Mouse (Mus musculus) CD4-positive helper T cell, adult 2 months (primary cell): Measurements from ENCODE around the gene Spata13.
A peak's percentile ranks its signal among the peaks of the same experiment; 100 is the strongest.

ENCODE experiments used
- DNase-seq: peaks from one replicate; pipeline ENCODE4 v3.0.0-alpha.2; 2012; ENCODE audit warnings: low read depth, missing footprints, low spot score

Spata13 gene

DNA sequence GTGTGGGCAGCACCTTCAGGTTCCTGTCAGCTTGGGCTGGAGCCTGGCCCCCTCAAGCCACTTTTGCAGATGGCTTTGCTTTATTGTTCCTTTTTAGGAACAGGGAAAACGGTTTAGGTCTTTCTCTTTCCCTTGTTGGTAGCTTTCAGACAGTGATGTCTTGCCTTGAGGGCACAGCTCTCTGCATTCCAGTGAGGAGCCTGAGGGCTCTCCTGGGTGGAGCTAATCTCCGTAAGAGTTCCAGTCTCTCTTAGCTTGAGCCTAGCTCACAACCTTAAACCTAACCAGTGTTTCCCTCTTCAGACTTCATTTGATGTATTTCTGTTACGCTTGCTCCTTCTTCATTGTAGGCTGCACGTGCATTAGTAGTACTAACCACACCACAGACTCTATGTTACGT, 81.9 kb downstream of the Spata13 start:
- no peak for DNase-seq

DNA sequence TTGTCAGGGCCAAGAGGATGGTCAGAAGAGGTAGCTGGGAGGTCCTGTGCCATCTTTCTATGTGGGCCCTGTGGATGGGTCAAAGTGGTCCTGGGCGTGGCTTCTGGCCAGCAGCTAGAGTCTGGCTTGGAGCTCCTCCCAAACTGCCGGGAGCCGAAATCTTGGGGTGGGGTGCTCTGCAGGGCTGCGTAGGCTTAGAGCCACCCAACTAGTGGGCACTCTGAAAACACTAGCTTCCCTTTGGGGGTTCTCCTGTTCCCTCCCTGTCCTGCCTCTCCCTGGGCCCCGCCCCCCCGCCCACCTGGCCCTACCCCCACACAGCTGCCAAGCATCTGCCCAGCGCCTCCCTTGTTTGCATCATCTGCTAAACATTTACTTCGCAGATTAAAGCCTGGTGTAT, 87.5 kb downstream of the Spata13 start:
- no peak for DNase-seq

DNA sequence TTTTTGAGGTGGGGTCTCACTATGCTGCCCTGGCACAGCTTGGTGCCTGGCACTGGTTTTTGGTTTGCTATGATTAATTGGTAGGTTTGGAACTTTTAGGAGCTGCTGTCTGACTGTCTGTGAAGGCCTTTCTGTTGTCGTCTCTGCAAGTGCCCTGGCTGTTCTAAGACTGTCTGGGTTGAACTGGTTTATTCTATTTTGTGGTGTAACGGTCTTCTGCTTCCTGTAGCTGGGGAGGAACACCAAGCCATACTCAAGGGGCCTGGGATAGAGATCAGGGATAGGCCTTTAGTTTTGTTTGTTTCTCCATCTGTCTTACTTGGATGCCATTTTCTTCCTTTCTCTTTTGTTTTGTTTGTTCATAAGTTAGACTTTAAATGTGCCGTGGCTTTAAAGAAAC, 88.1 kb downstream of the Spata13 start:
- DNase-seq, result no peak

DNA sequence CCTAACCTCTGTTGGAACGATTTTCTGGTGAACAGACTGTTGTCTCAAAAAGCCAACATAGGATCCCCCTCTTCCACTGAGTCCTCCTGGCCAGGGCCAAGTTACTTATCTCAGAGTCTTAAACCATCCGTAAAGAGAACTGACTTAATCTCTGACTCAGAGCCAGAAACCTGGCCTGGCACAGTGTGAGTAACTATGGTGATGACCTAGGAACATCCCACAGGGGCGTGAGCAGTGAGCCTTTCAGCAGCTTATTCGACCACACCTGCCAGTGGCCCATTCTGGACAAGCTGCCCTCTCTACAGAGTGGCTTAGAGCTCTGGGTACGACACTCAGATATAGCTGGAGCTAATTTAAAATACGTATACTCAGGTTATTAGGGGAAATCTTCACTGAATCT, 92.3 kb downstream of the Spata13 start:
- DNase-seq, result peak; percentile 62

DNA sequence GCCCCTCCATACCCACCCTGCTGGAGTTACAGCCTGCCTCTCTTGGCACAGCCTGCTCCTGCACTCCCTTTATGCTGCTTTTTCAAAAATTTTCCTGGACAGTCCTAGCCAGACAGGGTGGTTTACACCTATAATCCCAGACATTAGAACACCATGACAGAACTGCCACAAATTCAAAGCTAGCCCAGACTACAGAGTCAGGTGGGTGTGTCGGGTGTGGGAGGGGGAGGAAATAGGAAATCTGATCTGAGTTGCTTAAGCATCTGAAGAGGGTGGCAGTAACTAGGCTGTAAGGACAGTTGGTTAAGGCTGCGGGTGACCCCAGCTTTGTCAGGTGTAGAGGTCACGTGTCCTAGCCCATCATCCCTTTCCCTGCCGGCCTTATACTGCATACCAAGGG, 93.3 kb downstream of the Spata13 start:
- peak; percentile 68 for DNase-seq

DNA sequence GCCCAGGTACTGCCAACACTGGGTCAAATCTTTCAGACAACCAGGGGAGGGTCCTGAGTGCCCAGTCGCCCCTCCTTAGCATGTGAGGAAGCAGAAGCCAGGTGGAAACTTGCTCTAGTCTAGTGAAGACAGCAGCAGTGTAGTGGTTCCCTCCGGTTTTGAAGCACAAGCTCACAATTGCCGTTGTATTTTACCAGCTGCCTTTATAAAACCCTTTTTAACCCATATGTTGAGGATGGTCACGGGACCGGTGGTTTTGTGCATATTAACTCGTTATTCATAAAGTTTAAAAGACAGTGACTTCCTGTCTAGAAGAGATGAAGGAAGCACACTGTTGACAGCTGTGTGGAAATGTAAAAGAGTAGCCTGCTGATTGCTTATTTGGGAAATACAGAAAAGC, 98.3 kb downstream of the Spata13 start:
- DNase-seq, result peak; percentile 74

DNA sequence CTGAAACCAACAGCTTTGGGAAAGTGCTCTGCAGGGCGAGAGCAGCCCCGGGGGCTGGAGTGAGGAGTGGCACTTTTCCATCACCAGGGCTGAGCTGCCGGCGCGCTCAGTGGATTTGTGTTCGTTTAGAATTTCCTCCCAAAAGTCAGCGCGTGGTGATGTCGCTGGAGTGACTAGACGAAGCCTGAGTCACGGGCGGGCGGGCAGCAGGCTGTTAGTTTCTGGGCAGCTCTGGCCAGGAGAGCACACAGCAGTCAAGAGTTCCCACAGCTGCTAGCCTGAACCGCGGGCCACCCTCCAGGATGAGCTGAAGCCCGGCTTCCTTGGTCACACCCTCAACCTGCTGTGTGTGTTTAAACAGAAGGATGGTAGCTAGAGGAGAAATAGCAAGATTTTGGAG, 99.0 kb downstream of the Spata13 start:
- DNase-seq, result peak; percentile 48

DNA sequence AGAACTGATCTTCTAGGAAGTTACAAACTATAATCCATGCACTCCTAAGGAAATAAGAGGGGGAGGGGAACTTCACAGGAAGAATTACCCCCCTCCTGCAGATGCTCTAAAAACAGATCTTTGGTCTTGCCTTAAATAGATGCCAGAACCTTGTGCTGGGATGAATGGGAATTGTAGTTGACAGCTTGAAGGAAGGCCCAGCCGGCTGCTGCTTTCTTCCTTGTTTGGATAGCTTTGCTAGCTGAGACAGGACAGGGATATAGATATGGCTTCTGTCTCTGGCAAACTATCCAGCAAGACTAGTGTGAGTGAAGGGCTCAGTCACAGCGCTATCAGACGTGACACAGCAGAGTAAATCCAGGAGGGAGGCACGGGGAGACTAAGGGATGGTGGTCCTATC, 99.9 kb downstream of the Spata13 start:
- no peak for DNase-seq

DNA sequence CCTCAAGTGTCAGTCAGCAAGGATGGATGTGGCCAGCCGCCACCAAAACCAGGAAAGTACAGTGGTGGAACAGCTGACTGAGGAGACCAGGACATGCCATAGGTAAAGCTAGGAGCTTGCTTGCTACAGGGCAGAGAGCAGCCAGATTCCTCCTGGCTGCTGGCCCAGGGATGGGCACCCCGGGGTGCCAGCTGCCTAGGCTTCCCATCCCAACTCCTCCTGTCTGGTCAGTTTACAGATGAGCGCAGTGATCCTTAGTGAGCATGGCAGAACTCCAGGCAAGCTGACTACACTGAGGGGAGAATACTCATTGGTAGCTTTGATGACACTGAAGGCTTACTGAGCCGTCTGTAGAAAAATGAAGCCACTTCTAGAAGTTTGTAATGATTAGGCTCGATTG, 101.4 kb downstream of the Spata13 start:
- no peak for DNase-seq

DNA sequence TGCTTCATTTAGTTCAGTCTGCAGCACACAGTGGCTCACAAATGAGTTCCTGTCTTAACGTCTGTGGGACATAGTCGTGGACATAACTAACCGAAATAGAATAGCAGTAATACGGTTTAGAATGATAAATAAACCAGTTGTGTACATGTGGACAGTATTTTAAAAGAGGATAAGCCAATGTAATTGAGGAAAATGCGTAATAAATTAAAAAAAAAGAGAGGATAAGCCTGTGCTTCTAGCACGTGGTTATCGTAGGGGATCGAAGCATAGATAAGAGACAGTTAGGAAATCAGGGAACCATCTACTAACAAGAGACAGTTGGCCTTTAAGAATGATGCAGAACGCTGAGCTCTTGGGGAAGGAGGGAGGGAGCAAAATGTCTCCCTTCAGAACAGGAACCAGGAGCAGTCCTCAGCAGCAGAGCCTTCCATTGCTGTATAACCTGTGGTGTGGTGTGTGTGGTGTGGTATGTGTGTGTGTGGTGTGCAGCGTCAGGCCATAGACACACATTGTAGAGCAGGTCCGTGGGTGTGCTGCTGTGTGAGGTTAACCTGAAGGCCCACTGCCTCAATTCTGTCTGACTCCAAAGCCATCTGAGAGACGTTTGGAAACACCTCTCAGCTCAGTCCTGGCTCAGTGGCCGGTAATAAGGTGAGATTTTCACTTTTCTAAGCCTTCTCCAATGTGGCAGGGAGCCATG, 102.2 kb downstream of the Spata13 start:
- peak; percentile 61 for DNase-seq

DNA sequence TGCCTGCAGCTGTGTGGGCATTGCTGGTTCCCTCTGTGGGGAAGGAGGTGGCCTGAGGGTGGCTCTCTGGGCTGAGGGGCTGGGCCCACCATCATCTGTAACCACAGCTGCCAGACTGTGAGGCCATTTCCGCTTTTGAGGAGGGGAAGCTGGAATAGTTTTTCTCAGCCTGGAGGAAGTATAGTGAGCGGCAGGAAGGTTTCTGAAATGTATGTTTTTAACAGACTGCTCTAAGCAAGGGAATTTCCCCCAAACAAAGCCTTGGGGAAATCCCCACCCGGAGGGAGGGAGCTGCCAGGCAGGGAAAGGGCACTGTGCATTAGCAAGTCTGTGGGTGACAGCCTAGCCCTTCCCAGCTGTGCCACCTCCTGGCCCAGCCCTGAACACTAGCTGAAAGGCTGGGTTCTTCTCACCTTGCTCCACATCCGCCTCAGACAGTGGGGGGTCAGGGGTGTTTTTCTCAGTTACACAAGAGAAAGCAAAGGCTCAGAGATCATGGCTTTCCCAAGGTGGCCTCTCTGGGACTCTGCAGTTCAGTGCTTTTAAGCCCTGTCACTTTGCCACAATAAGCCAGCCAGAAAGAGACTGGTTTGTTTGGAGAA, 102.9 kb downstream of the Spata13 start:
- DNase-seq, result peak; percentile 95

DNA sequence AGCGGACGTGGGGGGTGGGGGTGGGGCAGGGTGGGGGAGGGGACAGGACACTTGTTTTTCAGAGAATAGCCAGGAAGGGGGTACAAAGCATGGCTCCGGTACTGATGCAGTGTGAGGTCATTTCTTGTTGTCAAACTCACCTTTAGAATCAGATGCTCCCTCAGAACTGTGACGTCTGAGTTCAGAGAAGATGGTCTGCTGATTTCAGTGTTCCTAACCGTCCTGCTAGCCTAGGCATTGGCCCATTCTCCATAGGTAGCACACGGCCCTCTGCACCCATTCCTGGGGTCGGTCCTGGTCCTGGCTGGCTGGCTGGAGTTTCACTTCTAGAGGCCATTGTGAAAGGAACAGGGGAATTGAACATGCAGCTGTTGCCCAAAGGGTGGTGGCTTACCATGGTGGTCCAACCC, 103.4 kb downstream of the Spata13 start:
- peak; percentile 77 for DNase-seq

DNA sequence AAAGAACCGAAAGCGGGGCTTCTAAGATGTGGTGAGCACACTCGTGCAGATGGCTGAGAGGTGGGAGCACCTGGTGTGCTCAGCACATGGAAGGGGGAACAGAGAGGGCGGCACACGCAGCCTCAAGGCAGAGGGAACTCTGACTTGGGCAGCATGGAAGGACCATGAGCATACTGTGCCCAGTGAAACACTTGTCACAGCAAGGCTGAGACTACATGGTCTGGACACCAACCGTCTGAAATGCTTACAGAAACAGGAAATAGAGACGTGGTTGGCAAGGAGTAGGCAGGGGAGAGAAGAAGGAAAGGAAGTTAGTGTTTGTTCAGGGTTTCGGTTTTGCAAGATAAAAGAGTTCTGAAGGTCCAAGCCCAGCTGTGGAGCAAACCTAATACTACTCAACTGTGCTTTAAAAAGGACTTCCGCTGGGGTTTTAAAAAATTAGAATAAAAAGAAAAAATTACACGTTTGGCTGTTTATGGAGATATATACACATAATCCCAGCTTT, 104.7 kb downstream of the Spata13 start:
- DNase-seq, result peak; percentile 85

DNA sequence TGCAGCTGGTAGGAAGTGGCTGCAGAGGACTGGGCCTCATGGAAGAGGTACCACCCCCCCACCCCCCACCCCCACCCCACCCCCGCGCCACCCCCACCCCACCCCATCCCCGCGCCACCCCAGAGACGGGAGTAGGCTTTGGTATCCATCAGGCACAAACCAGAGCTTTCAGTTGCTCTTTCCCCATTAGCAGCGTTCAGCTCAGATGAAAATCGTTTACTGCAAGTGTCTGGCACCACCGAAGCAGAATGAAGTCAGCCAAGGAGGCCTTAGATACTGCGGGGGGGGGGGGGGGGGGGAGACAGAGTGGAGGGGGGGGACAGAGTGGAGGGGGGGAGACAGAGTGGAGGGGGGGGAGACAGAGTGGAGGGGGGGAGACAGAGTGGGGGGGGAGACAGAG, 105.4 kb downstream of the Spata13 start:
- no peak for DNase-seq

DNA sequence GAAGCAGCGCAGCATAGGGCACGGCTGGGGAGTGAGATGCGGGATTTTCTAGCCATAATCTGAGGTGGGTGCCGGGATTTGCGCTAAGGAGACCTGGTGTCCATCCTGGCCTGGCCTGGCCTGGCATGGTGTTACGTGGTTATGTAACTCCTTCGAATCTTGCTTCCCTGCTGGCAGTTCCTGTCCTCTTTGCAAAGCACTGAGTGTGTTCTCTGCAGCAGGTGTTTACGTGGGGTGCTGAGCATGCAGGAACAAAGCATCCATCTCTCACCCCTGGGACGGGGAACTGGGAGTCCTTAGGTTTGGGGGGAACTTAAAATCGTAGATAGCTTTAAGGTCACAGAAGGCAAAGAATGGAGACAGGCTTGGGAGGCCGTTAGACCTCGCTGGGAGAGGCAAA, 105.8 kb downstream of the Spata13 start:
- peak; percentile 37 for DNase-seq

DNA sequence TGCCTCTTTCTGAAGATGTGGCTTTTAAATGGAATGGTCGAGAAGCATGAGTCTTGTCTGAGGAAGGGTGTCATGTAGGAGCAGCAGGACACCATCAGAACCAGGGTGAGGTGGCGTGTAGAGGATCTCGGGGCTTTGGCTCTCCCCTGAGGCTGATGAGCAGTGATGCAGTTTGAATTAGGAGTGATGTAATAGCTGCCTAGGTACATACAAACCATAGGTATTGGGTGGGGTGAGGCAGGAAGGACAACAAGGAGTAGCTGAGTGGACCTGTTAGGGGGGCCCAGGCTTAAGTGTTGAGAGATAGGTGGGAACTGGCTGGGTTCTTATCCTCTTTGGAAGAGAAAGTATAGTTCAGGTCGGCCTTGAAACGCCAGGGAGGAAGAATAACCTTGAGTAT, 106.7 kb downstream of the Spata13 start:
- DNase-seq, result peak; percentile 27

DNA sequence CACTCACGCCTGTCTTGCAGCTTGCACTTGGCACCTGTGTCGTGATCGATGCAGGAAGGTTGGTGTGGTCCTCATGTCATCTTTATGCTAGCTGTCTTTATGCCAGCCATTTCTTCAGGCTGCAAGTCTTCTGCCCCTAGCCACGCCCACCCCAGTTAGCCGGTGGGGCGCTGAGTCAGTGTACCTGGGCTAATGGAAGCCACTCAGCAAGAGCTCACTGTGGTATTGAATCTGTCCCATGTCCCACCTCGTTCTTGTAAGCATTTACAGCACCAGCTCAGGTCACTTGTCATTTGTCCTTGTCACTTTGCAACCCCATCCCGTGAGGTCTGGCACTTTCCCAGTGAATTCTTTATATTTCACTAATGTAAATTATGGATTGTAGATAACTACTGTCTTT, 107.2 kb downstream of the Spata13 start:
- peak; percentile 28 for DNase-seq

DNA sequence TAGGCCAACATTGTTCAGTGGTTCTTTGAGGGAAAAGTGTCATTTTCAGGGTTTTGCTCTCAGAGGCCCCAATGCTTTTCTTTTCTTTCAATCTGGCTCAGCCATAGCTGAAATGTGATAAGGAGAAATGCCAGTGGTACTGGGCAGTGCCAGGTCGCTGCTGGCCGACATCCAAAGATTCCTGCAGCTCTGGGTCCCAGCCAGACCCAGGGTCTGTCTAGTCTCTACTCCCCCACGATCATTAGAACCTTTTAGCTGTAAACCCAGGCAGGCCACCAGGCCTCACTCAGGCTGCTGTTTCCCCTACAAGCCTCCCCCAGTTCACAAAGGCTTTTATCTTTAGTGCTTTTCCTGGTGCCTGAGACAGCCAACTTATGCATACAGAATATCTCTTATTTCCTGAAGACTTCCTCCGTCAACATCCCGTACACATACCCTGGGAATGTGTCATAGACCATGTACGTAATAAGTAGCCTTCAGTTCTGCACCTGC, 107.7 kb downstream of the Spata13 start:
- no peak for DNase-seq

DNA sequence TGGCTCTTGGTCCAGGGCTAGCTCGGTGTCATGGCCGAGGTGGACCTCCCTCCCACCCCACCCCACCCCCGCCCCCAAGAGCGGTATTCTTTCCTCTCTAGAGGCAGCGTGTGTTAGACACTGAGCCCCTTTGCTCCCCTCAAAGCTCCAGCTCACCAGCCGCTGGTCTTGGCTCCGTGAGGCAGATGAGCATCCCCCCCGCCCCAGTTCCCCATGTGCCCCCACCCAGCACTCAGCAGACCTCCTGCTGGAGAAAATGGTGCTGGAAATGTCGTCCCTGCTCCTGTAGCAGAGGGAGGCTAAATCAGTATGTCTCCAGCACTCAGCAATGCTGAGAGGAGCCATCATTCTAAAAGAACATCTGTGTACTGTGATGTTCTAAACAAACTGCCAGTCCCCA, 109.9 kb downstream of the Spata13 start:
- no peak for DNase-seq

DNA sequence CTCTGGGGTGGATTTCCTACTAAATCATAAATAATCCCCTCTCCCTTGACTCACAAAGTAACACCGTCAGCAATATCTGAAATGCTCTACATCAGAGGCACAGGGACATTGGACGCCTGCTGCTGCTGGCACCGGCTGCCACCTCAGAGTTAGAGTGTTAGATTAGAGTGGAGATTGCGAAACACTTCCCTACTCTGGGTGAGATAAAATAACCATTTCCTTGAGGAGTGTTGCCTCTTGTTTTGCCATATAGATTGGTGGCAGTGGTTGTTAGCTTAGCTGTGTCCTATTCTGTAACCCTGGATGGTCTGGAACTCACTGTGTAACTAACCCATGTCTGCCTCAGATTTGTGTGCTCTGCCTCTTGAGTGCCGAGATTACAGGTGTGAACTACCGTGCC, 111.4 kb downstream of the Spata13 start:
- no peak for DNase-seq

DNA sequence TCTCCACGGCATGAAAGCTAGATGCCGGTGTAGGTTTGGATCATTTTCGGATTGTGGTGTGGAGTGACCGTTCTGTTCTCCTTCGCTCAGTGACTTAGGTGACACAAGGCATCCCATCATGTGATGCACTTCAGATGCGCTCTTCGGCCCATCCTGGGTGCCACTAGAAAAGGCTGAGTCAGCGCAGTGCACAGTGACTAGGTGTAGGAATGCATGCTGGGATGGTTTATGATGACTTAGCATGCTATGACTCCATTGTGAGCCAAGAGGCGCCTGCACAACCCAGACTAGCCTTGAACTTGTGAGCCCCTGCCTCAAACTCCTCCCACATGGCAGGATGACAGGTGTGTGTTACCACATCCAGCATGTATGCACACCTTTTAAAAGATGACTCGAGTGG, 112.3 kb downstream of the Spata13 start:
- no peak for DNase-seq

DNA sequence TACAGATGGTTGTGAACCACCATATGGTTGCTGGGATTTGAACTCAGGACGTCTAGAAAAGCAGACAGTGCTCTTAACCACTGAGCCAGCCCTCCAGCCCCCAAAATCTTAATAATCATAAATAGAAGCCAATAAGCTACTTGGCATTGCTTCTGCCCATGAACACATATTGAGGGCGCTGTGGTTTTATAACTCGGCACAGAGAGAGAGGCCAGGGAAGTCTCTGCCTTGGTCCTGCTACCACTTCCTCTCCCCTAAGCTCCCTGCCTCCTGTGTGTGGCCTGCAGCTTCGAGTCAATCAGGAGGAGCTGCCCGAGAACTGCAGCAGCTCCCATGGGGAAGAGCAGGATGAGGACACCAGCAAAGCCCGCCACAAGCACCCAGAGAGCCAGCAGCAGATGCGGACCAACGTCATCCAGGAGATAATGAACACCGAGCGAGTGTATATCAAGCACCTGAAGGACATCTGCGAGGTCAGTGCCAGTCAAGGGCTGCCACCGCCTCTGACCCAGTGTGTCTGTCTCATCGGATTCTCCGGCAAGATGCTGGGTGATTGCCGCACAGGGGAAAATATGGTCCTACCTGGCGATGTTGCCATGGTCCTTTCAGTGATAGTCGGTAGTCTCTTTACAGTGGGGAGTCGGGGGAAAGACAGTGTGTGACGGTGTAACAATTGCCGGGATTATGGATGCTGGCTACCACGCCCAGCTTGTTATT, 113.5 kb downstream of the Spata13 start:
- no peak for DNase-seq

DNA sequence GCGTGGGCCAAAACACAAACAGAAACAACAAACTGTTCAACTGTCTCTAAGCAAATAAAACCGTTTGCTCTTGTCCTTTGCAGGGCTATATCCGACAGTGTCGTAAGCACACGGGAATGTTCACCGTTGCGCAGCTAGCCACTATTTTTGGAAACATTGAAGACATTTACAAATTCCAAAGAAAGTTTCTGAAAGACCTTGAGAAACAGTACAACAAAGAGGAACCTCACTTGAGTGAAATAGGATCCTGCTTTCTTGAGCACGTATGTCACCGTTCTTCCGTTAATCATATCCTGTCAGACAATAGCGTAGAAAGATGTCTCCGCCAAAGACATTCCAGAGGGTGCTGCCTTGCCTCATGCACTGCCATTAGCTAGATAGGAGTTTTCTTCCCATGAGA, 116.1 kb downstream of the Spata13 start:
- no peak for DNase-seq
